Mouse (Mus musculus): ENCODE measurements around the gene Mroh7.

- TF ChIP-seq CTCF (IDR thresholded peaks at IDR 0.05; ENCODE audit: insufficient read depth, low read length) (no peak), POLR2A (IDR thresholded peaks at IDR 0.05; ENCODE audit: borderline replicate concordance, extremely low read depth, low read depth, low read length) (no peak)
Measured at GRCm38 (mm10) chr4:106705096-106705665, 25.5 kb downstream of the Mroh7 start.

Data from lung, adult 2 months (tissue).